Mouse (Mus musculus): ENCODE measurements around the gene Sgk1.

DNA sequence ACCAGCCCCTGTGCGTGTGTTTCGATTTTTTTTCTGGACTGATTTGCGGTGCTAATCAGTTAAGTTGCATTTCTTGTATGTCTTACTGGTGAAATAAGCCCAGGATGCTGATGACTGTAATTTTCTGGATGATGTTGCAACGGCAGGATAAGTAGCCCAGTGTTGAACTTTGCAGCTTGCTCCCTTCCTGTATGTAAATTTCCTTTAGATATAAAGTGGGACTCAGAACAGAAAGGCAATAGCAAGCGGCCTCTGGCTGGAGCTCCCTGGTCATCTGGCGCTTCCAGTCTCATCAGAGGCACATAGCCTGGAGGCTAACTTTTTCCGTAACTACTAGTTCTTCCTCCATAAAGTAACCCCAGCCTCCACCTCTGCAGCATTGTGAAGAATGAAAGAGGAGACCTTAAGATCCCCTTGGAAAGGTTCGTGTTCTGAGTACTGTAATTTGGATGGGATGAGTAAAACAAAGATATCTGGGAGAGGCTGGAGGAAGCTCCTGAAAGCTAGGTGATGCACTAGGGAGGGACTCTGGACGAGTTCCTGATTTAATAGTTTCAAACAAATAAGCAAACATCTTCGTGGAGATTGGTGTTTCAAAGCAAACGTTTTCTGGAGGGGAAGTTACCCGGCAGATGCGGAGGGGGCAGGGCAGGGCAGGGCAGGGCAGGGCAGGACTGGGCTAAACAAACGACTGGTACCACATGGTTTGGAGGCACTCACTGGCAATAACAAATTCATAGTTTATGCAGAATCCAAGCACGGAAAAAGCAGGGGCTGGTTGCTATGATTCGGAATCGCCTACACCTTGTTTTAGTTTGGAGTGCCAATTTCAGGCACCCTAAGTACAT, 110.2 kb downstream of the Sgk1 start:
- no peak for TF ChIP-seq GABPA (IDR thresholded peaks at IDR 0.05; ENCODE audit: insufficient replicate concordance, low read depth, low read length)
- TF ChIP-seq USF1 (IDR thresholded peaks at IDR 0.05; ENCODE audit: low read depth, low read length): no peak

All from CH12.LX (cell line).